Mouse (Mus musculus): ENCODE results near the gene Hist1h4k.
"Not testable (repeated sequence)": the region's sequence is repeated elsewhere in the genome, so short reads cannot be mapped to it uniquely, and the experiment has no call there.

Gene Hist1h4k

GRCm38 (mm10) chr13:21755707-21756106 lies 5.4 kb upstream of the Hist1h4k start:
- DNase-seq (ENCODE audit: low read depth, low spot score) = no peak

GRCm38 (mm10) chr13:21754294-21755001 lies 4.1 kb upstream of the Hist1h4k start:
- DNase-seq (ENCODE audit: low read depth, low spot score) = not testable (repeated sequence)

GRCm38 (mm10) chr13:21753524-21754285 lies 3.4 kb upstream of the Hist1h4k start, which contains the start of the genes Hist1h2ak and Hist1h2bn:
Hist1h2ak (minus strand) TSS chr13:21753827.
Hist1h2bn (plus strand) TSS chr13:21754123.
- peak; percentile 82 for DNase-seq (ENCODE audit: low read depth, low spot score)

- no peak for DNase-seq (ENCODE audit: low read depth, low spot score)
Measured at GRCm38 (mm10) chr13:21753051-21753523, 2.8 kb upstream of the Hist1h4k start.

- no peak for DNase-seq (ENCODE audit: low read depth, low spot score)
Measured at GRCm38 (mm10) chr13:21752356-21752755, 2.1 kb upstream of the Hist1h4k start.

GRCm38 (mm10) chr13:21751827-21752226 lies 1.5 kb upstream of the Hist1h4k start:
- DNase-seq (ENCODE audit: low read depth, low spot score) = no peak

GRCm38 (mm10) chr13:21751417-21751816 lies 1.1 kb upstream of the Hist1h4k start:
- no peak for DNase-seq (ENCODE audit: low read depth, low spot score)

GRCm38 (mm10) chr13:21749387-21750158 lies 732 bp downstream of the Hist1h4k start:
- DNase-seq (ENCODE audit: low read depth, low spot score) = no peak

GRCm38 (mm10) chr13:21745006-21745405 lies 5.3 kb downstream of the Hist1h4k start:
- no peak for DNase-seq (ENCODE audit: low read depth, low spot score)

- DNase-seq (ENCODE audit: low read depth, low spot score) = not testable (repeated sequence)
Measured at GRCm38 (mm10) chr13:21734906-21735767, 15.2 kb downstream of the Hist1h4k start, which contains the start of gene Hist1h4j. Hist1h4j (plus strand) TSS chr13:21735064.

GRCm38 (mm10) chr13:21734010-21734905 lies 16.0 kb downstream of the Hist1h4k start:
- no peak for DNase-seq (ENCODE audit: low read depth, low spot score)

GRCm38 (mm10) chr13:21733466-21733865 lies 16.8 kb downstream of the Hist1h4k start:
- no peak for DNase-seq (ENCODE audit: low read depth, low spot score)

- DNase-seq (ENCODE audit: low read depth, low spot score) = no peak
Measured at GRCm38 (mm10) chr13:21729544-21729943, 20.8 kb downstream of the Hist1h4k start.

- DNase-seq (ENCODE audit: low read depth, low spot score) = no peak
Measured at GRCm38 (mm10) chr13:21727948-21728572, 22.2 kb downstream of the Hist1h4k start.

- DNase-seq (ENCODE audit: low read depth, low spot score) = no peak
Measured at GRCm38 (mm10) chr13:21722993-21723836, 27.1 kb downstream of the Hist1h4k start.

GRCm38 (mm10) chr13:21722373-21722925 lies 27.9 kb downstream of the Hist1h4k start:
- DNase-seq (ENCODE audit: low read depth, low spot score) = no peak

- DNase-seq (ENCODE audit: low read depth, low spot score) = peak; percentile 69
Measured at GRCm38 (mm10) chr13:21721757-21722372, 28.4 kb downstream of the Hist1h4k start, which contains the start of gene Hist1h2bm. Hist1h2bm (plus strand) TSS chr13:21722044.

Data from retina, adult 2 months (tissue).